Mouse (Mus musculus) megakaryocyte, embryonic 14.5 days (primary cell): ENCODE measurements at regions not wholly inside any gene's neighbourhood (a gene's known extent, or its start where the extent isn't known, plus 50 kb on each side); places are given as distances from the start of the nearest gene placed in this dataset.

ENCODE experiments used
- FLI1 ChIP-seq: IDR thresholded peaks from 2 replicates; pipeline ENCODE4 v1.6.1; 2012; ENCODE audit warnings: low read length, inconsistent platforms, mixed read lengths
- GATA1 ChIP-seq: IDR thresholded peaks from 3 replicates; pipeline ENCODE4 v1.6.1; 2012; ENCODE audit warnings: mixed read lengths, low read length, inconsistent platforms, borderline replicate concordance

DNA sequence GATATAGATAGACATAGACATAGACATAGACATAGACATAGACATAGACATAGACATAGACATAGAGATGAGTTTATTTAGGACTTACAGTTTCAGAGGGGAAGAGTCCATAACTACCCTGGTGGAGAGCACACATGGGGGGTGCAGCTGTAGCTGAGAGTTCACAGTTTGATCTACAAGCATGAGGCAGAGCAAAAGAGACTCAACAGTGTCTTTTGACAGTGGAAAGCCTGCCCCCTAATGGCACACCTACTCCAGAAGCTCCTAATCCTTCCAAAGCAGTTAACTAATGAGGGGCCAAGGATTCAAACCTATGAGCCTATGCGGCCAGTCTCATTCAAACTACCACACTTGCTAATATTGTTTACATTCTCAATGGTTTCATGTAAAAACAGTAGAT, 487.2 kb upstream of the Pkn2 start:
- no peak for TF ChIP-seq GATA1
- TF ChIP-seq FLI1 = no peak
